Mouse (Mus musculus): ENCODE data around the gene Cdk5rap1.
A peak's percentile ranks its signal among the peaks of the same experiment; 100 is the strongest.
"Not testable (repeated sequence)": the region's sequence is repeated elsewhere in the genome, so short reads cannot be mapped to it uniquely, and the experiment has no call there.

The Cdk5rap1 gene

DNA sequence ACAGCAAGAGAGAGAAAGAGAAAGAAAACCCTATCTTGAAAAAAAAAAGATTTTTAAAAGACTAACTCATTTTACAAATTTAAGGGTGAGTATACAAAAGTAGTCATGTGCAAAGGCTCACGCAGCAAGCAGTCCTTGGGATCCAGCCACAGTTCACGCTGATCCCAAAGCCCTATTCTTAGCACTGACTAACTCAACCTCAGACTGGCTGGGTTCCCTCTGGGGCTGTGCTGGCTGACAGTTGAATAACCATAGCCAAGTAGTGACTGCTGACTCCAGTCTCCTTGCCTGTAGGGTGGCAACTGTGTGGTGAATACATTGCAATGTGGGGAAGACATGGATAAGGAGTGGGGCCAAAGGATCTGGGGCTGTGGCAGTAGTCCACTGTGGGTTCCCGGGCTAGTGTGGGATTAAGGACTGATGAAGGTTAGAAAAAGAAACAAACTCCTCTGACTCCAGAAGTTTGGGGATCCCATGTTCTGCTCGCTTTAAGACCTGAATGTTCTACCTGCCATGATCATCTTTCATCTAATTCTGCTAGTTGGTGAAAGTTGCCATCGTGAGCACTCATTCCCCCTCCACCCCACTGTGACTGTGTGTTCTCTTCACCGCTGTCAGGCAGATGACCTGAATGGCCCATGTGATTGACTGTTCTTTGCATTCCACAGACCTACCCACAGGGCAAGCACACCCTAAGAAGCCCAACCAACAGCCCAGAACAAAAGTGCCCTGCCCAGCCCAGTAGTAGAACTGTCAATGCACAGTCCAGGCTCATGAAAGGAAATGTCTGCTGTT is 2.2 kb upstream of the Cdk5rap1 start:
- peak; percentile 92 for DNase-seq (ENCODE audit: low read depth, low spot score)

DNA sequence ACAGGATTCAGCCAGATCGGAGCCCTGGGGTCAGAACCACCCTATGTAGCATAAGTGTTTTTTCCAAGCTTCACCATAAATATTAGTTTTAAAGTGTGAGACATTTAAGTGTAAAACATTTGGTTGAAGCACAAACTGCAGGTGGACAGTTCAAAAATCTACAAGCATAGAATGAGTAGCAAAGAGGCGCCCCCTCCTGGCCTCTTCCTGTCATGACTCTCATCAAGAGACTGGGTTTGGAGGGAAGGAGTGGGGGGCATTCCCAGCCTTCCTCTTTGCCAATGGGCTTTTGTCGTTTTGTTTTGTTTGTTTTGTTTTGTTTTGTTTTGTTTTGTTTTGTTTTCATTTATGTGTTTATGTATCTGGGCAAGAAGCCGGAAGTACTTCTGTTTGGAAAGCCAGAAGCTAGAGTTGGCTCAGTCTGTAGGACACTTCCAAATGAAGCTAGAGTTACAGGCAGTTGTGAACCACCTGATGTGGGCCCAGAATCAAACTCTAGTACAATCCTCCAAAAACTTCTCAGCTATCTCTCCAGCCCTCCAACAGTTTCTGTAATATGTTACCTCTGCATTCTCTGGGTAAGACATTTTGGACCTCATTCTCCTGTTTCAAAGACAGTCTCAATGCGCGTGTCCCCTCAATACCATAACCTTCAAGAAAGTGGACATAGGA is 1.3 kb upstream of the Cdk5rap1 start:
- DNase-seq (ENCODE audit: low read depth, low spot score) = peak; percentile 64

- peak; percentile 87 for DNase-seq (ENCODE audit: low read depth, low spot score)
Measured at GRCm38 (mm10) chr2:154372151-154372829, 520 bp downstream of the Cdk5rap1 start.

DNA sequence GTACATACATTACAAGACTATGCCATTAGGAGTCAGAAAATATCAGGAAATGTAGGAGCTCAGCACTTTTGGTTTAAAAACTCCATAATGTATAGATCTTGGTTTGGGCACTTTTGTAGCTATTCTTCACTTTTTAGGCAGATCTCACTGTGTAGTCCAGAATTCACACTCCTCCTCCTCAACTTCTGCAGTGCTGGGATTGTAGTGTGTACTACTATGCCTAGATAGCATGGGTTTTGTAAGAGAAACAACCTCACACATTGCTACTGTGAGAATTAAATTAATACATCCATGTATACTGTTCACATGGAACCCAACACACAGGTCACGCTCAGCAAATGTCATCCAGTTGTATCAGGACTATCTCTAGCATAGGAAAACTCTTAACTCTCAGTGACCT is 5.3 kb downstream of the Cdk5rap1 start:
- DNase-seq (ENCODE audit: low read depth, low spot score) = no peak

DNA sequence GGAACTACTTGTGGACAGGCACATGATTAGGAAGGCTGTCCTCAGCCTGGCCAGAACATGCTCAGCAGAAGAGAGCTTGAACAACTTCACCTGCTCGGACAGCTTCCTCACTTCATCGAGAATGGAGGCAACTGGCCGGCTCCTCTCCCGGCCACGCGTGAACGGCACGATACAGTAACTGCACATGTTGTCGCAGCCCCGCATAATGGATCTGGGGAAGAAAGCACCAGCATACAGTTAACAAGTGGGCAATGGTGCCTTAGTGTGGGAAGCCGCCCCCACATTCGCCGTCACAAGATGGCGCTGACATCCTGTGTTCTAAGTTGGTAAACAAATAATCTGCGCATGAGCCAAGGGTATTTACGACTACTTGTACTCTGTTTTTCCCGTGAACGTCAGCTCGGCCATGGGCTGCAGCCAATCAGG is 18.8 kb downstream of the Cdk5rap1 start:
- DNase-seq (ENCODE audit: low read depth, low spot score) = not testable (repeated sequence)

DNA sequence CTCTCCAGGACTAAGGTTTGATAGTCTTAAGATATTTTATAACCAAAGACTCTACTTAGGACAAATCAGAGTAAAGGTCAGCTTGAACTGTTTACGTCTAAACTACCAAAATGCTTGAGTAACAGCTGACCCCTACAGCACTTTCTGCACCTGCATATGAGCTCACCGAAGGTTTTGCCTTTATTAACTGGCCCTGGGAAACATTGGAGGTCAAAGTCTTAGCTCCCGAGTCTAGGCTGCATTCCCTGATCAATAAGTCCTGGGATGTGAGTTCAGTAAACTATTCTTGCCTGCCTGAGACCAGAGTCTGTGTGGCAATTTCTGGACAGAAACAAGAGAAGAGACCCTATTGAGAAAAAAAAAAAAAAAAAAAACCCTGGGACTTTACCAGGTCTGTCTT is 24.7 kb downstream of the Cdk5rap1 start:
- DNase-seq (ENCODE audit: low read depth, low spot score) = no peak

- no peak for DNase-seq (ENCODE audit: low read depth, low spot score)
Measured at GRCm38 (mm10) chr2:154339356-154339755, 33.5 kb downstream of the Cdk5rap1 start.

DNA sequence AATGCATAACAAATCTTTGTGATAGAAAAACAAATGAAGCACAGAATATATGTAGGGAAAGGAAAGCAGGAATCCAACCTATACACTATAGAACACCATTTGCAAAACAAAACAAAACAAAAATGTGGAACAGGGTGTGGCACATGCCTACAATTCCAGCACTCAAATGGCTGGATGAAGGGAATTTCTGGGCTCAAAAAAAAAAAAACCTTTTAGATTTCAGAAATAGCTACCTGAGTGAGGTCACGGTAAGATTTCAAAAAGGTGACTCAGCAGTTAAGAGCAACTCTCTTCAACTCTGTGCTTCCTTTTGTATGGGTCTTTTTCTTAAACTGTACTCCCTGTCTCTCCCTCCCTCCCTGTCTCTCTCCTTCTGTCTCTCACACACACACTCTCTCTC is 34.6 kb downstream of the Cdk5rap1 start:
- DNase-seq (ENCODE audit: low read depth, low spot score) = no peak

- no peak for DNase-seq (ENCODE audit: low read depth, low spot score)
Measured at GRCm38 (mm10) chr2:154335572-154335971, 37.2 kb downstream of the Cdk5rap1 start.

DNA sequence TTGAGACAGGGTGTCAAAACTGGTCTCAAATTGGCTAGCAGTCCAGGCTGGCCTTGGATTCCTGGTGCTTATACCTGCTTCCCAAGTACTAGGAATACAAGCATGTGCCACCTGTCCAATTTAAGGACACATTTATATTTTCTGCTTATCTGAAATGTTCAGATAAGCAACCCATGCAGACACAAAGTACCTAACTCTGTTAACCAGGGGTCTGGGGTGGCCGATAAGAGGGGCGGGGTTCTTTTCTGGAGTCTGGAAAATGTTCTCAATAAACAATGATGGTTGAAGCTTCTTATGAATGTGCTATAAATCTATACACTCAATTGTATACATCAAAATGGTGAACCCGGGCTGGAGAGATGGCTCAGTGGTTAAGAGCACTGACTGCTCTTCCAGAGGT is 46.0 kb downstream of the Cdk5rap1 start:
- DNase-seq (ENCODE audit: low read depth, low spot score) = no peak

DNA sequence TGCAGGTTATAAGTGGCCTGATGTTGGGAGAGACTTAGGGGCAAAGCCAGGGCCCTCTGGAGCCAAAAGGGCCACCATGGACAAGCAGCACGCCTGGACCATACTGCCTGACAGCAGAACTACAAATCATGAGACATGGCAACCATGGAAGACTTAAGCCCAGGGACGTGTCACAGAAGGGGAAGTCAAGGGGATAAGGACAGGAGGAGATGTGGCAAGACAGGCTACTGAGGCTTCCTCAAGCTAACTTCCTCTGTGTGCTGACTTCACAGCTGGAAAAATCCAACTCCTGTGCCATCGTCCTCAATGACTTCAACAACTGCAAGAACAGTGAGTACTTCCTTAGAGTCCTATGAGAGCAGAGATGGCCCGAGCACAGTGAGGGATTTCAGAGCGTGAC is 59.0 kb downstream of the Cdk5rap1 start:
- DNase-seq (ENCODE audit: low read depth, low spot score) = not testable (repeated sequence)

- not testable (repeated sequence) for DNase-seq (ENCODE audit: low read depth, low spot score)
Measured at GRCm38 (mm10) chr2:154306927-154307326, 65.9 kb downstream of the Cdk5rap1 start, which contains the start of gene Bpifb9b. Gene Bpifb9b, plus strand, starts transcription at chr2:154307227.

DNA sequence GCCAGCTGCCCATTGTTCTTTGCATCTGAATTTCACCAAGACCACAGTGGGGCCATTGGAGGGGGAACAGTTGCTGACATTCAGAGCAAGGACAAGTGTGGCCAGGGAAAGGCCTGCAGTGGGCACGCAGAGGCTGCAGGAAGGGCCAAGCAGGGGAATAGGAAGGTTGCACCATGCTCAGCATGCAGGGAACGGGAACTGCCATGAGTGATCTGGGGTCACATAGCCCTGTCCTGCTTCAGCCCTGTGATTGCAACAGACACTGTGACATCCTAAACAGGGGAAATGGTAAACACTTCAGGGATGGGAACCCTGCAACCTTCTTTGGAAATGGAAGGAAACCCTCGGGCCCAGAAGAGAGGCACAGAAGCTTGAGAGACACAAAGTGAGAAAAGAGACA is 68.2 kb downstream of the Cdk5rap1 start:
- DNase-seq (ENCODE audit: low read depth, low spot score) = not testable (repeated sequence)

GRCm38 (mm10) chr2:154301763-154302162 is 71.0 kb downstream of the Cdk5rap1 start:
- no peak for DNase-seq (ENCODE audit: low read depth, low spot score)

- DNase-seq (ENCODE audit: low read depth, low spot score) = peak; percentile 13
Measured at GRCm38 (mm10) chr2:154300496-154300895, 72.3 kb downstream of the Cdk5rap1 start.

- not testable (repeated sequence) for DNase-seq (ENCODE audit: low read depth, low spot score)
Measured at GRCm38 (mm10) chr2:154294746-154295145, 78.1 kb downstream of the Cdk5rap1 start.

DNA sequence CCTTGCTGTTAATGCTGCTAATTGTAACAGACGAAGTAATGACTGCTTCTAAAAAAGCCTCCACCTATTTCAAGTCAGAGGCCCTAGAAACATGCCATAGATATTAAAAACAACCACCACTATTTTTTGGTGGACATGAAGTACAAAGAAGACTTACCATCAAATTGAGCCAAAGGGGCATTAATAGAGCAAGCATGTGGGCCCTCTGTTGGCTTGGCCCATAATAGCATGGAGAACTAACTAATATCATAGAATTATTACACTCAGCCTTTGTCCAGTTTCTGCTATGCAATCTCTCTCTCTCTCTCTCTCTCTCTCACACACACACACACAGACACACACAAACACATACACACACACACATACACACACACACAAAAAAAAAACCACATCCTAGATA is 80.0 kb downstream of the Cdk5rap1 start:
- no peak for DNase-seq (ENCODE audit: low read depth, low spot score)

DNA sequence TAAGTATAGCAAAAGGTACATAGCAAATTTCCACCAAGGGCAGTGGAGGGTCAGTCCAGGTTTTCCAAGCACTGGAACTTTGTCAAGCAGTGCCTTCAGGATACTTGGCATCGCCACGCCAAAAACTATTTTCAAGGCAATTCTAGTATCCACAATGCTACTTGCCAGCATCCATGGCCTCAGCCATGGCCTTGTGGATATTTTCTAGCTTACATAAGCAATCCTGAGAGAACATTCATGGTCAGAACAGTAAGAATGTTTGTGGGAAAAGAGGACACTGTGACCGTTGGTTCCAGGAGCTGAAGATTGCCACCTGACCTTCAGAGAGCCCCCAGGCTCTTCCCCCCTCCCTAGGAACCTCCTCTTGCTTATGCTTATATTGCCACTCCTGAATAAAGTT is 80.9 kb downstream of the Cdk5rap1 start:
- not testable (repeated sequence) for DNase-seq (ENCODE audit: low read depth, low spot score)

All from skeletal muscle tissue, adult 2 months (tissue).